Mouse (Mus musculus) heart, postnatal 4 days (tissue): ENCODE results near the gene 2310022B05Rik. TPM values are rescaled to one million over a fixed set of nuclear protein-coding genes. Genes with fewer than 3 reads are reported as not detected.

Experiments
- DNase-seq: peaks from one replicate; pipeline ENCODE4 v3.0.0; 2021
- total RNA-seq, 2 experiments: library from RNA; stranded (reverse); gene quantifications; 2 replicates each; pipeline ENCODE4 v1.2.3; 2021

2310022B05Rik gene
- total RNA-seq, 2 experiments from 2014 or later, result 173 to 189 TPM

- DNase-seq, result no peak
Observed at GRCm38 (mm10) chr8:124604066-124604465, 59.1 kb downstream of the 2310022B05Rik start.

GRCm38 (mm10) chr8:124589393-124589792 lies 73.8 kb downstream of the 2310022B05Rik start:
- no peak for DNase-seq

- no peak for DNase-seq
Observed at GRCm38 (mm10) chr8:124586556-124586955, 76.6 kb downstream of the 2310022B05Rik start.

Other genes starting within 250 kb of the 2310022B05Rik start
- gene Pgbd5, start 223.7 kb downstream of the 2310022B05Rik start, total RNA-seq, result 1 to 10 TPM; 3.0 to 3.6 TPM
- gene Cog2, start 142.6 kb downstream of the 2310022B05Rik start, total RNA-seq, result 10 to 100 TPM; 23.1 to 28.0 TPM
- 1 to 10 TPM; 7.4 to 7.6 TPM for gene Agt, start 93.7 kb downstream of the 2310022B05Rik start, total RNA-seq
- under 1 TPM in 1 of 2 experiments, not detected in 1; 0.11 TPM for gene Capn9, start 87.3 kb downstream of the 2310022B05Rik start, total RNA-seq
- 10 to 100 TPM; 24.0 to 25.3 TPM for gene Ttc13, start 58.6 kb upstream of the 2310022B05Rik start, total RNA-seq
- 10 to 100 TPM in 1 of 2 experiments, 1 to 10 TPM in 1; 9.7 to 10.8 TPM for gene Arv1, start 58.8 kb upstream of the 2310022B05Rik start, total RNA-seq
- gene Fam89a, start 88.5 kb upstream of the 2310022B05Rik start, total RNA-seq, result 1 to 10 TPM; 1.0 to 1.7 TPM
- gene Trim67, start 129.7 kb upstream of the 2310022B05Rik start, total RNA-seq, result under 1 TPM; 0.20 to 0.33 TPM
- gene Gnpat, start 199.7 kb upstream of the 2310022B05Rik start, total RNA-seq, result 100 to 1,000 TPM; 112 to 115 TPM
- 10 to 100 TPM; 44.0 to 46.1 TPM for gene 2810004N23Rik, start 199.8 kb upstream of the 2310022B05Rik start, total RNA-seq
- 10 to 100 TPM; 15.6 to 16.9 TPM for gene Exoc8, start 234.3 kb upstream of the 2310022B05Rik start, total RNA-seq
- 10 to 100 TPM; 19.4 to 21.3 TPM for gene Sprtn, start 234.5 kb upstream of the 2310022B05Rik start, total RNA-seq